Mouse (Mus musculus): ENCODE measurements around the gene Rps15a. TPM values are rescaled to one million over a fixed set of nuclear protein-coding genes. Genes with fewer than 3 reads are reported as not detected.
A peak's percentile ranks its signal among the peaks of the same experiment; 100 is the strongest.

The Rps15a gene
- polyA plus RNA-seq, 1 experiment from 2014 or later: 524 TPM

DNA sequence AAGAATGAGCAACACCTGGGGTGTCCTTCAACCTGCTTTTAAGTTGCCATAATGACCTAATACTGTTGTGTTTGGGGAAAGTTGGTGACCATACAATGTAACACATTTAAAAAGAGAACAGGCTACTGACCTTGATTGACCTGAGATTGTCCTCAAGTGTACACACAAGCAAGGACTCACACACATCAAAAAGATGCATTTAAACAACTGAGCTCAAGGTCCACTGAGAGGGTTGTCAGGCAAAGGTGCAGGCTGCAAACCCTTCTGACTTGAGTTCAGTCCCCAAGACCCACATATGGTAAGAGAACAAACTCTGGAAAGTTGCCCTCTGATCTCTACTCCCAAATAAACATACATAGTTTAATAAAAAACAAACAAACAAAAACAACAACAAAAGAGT is 9.7 kb upstream of the Rps15a start:
- no peak overlapping the region for H3K9ac ChIP-seq (replicated peaks)
- H3K27me3 ChIP-seq: no peaks in the 10 kb centered on the region
- ATAC-seq (replicated peaks): no peak
- H3K9me3 ChIP-seq: no peaks in the 10 kb centered on the region
- no peak overlapping the region for H3K4me2 ChIP-seq (replicated peaks)
- no peak overlapping the region for H3K27ac ChIP-seq (replicated peaks)
- H3K4me1 ChIP-seq: peaks cover 30% of the 10 kb centered on the region
- H3K4me3 ChIP-seq: no peak overlapping the region
- peaks cover 25% of the 10 kb centered on the region for H3K36me3 ChIP-seq

DNA sequence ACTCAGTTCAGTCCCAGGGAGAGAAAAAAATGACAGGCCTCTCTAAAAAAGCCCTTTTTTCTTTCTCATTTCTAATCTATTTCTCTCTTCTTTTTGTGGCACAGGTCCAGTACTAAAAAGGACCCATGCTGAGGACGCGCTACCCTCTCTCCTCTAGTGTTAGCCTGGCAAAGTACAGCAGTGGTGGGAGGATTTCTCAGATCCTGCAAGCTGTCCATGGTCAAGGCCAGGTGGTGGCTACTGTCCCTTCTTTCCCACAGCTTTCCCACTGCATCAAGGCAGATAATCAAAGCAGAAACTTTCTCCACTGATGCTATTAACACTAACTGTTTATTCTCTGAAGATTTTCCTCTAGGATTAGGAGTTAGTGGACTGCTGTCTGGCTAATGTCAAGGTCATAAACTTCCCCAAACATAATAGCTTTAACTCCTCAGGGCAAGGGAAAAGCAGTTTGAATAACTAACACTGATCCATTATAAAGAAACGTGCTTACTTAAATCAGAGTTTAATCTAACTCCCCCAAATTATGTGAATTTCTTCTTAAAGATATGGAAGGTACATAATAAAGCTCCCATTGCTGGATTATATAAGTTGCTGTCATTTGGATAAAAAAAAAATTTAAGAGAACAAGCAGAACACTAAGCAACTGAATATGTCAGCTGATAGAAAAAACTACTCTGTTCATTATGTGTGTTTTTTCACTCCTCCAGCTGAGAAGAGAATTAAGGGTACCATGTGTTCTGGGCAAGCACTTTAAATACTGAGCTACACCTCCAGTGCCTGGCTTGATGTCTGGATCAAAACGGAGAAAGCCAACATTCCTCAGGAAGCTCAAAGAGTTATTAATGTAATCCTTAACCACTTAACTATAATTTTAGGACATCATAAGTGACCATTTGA is 7.8 kb upstream of the Rps15a start:
- Histone ChIP-seq H3K36me3 (peaks cover 45% of the 10 kb centered on the region), H3K27me3 (no peaks in the 10 kb centered on the region), H3K9ac (replicated peaks) (no peak overlapping the region), H3K4me2 (replicated peaks) (no peak overlapping the region), H3K4me1 (peaks cover 25% of the 10 kb centered on the region), H3K9me3 (no peaks in the 10 kb centered on the region), H3K4me3 (no peak overlapping the region), H3K27ac (replicated peaks) (no peak overlapping the region)
- WGBS: 89% methylated on average over 4 of the region's 4 CpGs
- ATAC-seq (replicated peaks): no peak

DNA sequence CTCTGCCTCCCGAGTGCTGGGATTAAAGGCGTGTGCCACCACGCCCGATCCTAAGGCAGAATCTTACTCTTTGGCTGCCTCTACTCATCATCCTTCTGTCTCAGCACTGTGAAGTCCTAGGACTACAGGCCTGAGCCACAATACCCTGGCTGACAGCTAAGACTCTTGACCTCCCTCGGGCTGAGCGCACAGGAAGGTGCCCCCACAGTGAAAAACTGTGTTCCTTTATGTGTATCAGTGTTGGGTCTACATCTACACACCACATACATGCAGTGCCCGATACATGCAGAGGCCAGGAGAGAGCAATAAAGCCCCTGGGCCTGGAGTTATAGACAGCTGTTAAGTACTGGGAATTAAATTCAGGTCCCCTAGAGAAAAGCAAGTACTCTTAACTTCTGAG is 6.2 kb upstream of the Rps15a start:
- Histone ChIP-seq H3K4me2 (replicated peaks) (no peak overlapping the region), H3K27me3 (no peaks in the 10 kb centered on the region), H3K36me3 (peaks cover 52% of the 10 kb centered on the region), H3K4me3 (no peak overlapping the region), H3K27ac (replicated peaks) (no peak overlapping the region), H3K9ac (replicated peaks) (no peak overlapping the region), H3K9me3 (no peaks in the 10 kb centered on the region), H3K4me1 (peaks cover 11% of the 10 kb centered on the region)
- no peak for ATAC-seq (replicated peaks)
- WGBS: 98% methylated on average over 7 of the region's 7 CpGs

DNA sequence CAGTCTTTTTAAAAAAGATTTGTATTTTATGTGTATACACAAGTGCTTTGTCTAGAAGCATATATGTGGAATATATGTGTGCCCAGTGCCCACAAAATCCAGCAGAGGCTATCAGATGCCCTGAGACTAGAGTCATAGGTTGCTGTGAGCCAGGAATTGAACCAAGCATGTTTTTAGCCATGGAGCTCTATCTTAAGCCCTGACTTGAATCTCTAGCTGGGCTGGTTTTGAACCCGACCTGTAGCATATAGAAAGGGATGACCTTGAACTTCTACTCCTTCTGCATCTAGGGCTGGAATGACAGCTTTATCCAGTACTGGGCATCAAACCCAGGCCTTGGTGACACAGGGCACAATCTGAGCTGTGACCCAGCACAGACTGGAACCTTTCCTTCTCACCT is 4.7 kb upstream of the Rps15a start:
- no peak overlapping the region for H3K27ac ChIP-seq (replicated peaks)
- ATAC-seq (replicated peaks): no peak
- 0 out of 2 replicates have a peak, but pooled peaks cover under 1% of the 10 kb centered on the region for H3K4me1 ChIP-seq
- peaks cover 52% of the 10 kb centered on the region for H3K36me3 ChIP-seq
- H3K27me3 ChIP-seq: no peaks in the 10 kb centered on the region
- H3K4me2 ChIP-seq (replicated peaks): no peak overlapping the region
- no peak overlapping the region for H3K4me3 ChIP-seq
- no peak overlapping the region for H3K9ac ChIP-seq (replicated peaks)
- H3K9me3 ChIP-seq: no peaks in the 10 kb centered on the region
- 89% methylated on average over 1 of the region's 1 CpGs for WGBS

DNA sequence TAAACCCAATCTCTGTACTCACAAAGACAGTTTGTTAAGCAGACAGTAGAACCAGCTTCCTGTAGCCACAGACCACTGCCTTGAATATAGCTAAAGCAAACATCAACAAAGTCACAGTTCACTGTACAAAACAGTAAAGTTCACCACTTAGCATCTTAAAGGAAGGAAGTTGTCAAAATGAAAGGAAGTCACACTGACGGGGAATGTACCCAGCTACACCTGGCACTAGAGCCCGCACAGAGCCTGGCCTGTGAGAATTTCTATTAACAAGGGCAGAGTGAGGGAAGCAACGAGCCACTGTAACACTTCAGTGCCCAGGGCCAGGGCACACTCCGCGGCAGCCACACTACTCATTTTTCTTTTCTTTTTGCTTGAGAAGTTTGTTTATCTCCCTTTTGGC is 4.0 kb upstream of the Rps15a start:
- Histone ChIP-seq H3K27me3 (no peaks in the 10 kb centered on the region), H3K36me3 (peaks cover 52% of the 10 kb centered on the region), H3K4me3 (no peak overlapping the region), H3K4me2 (replicated peaks) (no peak overlapping the region), H3K4me1 (peaks cover 4% of the 10 kb centered on the region), H3K9me3 (no peaks in the 10 kb centered on the region), H3K9ac (replicated peaks) (no peak overlapping the region), H3K27ac (replicated peaks) (no peak overlapping the region)
- no peak for ATAC-seq (replicated peaks)
- WGBS: 81% methylated on average over 5 of the region's 5 CpGs

DNA sequence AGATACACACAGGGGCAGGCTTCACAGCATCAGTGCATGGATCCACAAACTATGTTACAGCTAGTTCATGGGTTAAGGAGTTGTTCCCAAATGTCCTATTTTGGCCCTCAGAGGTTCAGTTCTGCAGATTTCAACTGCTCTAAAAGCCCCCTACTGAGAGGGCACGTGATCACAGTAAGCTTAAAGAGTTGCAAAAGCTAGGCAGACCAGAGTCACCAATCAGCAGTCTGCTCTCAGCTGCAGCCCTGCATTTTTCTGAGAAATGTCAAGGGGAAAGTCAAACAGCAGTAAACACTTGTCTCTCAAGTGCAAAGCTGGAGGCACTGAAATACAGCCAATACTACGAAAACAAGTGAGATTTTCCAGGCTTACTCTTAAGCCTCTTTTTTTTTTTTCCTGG is 3.2 kb upstream of the Rps15a start:
- Histone ChIP-seq H3K27ac (replicated peaks) (no peak overlapping the region), H3K4me3 (no peak overlapping the region), H3K27me3 (no peaks in the 10 kb centered on the region), H3K9ac (replicated peaks) (no peak overlapping the region), H3K4me1 (peaks cover 12% of the 10 kb centered on the region), H3K9me3 (no peaks in the 10 kb centered on the region), H3K36me3 (peaks cover 50% of the 10 kb centered on the region), H3K4me2 (replicated peaks) (no peak overlapping the region)
- WGBS: 38% methylated on average over 2 of the region's 2 CpGs
- no peak for ATAC-seq (replicated peaks)

DNA sequence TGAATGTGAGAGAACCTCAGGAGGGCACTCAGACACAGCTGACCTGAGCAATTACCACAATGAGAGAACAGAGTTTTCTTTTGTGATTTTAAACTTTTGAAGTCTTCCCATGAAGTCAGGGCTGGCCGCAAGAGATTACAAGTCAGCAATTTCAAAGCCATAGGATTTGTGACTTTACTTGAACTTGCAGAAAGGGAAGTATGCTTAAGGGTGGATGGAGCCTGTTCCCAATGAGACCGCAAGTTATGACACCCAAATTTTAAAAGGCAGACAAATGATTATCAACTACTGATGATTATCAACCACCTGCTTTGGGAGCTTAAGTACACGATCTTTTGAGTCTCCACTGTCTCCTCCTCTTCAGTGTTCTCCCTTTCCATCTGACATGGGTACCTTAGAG is 2.4 kb upstream of the Rps15a start:
- H3K27ac ChIP-seq (replicated peaks): no peak overlapping the region
- H3K36me3 ChIP-seq: peaks cover 50% of the 10 kb centered on the region
- no peak overlapping the region for H3K4me3 ChIP-seq
- H3K27me3 ChIP-seq: no peaks in the 10 kb centered on the region
- H3K9me3 ChIP-seq: no peaks in the 10 kb centered on the region
- H3K9ac ChIP-seq (replicated peaks): no peak overlapping the region
- peaks cover 19% of the 10 kb centered on the region for H3K4me1 ChIP-seq
- H3K4me2 ChIP-seq (replicated peaks): no peak overlapping the region
- WGBS: 82% methylated on average over 3 of the region's 3 CpGs
- ATAC-seq (replicated peaks): no peak

DNA sequence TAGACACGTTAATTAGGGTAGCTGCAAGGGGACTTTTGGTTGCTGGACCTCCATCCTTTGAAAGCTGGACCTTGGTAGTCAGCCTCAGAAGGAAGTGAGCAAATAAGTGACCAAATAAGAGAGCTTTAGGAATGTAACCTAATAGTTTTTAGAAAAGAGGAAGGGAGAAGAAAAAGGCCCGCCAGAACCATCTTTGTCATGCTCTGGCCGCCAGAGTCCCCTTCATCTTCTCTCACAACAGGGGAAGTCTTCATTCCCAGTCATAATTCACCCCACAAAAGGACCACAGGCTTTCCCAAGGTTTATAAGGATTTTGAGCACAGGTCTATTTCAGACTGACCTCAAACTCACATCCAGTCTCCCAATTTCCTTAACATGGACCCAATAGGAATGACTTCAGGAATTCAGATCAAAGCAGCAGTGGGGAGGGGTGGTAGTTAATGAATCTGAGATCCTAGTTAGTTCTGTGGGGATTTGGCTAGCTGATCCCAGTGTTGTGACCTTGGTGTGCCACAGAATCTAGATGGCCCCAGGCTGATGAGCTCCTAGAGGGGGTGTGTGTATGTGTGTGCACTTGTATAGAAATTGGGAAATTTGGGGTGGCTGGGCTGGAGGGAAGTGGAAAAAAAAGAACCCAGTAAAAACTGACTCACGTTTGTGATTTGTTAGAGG is 1.7 kb upstream of the Rps15a start:
- ATAC-seq (replicated peaks): no peak
- Histone ChIP-seq H3K9me3 (no peaks in the 10 kb centered on the region), H3K27ac (replicated peaks) (peak overlapping the region; percentile 39; the same call in 1 of the 2 replicates), H3K4me1 (peaks cover 27% of the 10 kb centered on the region), H3K36me3 (peaks cover 54% of the 10 kb centered on the region), H3K27me3 (no peaks in the 10 kb centered on the region), H3K4me2 (replicated peaks) (no peak overlapping the region), H3K9ac (replicated peaks) (no peak overlapping the region), H3K4me3 (no peak overlapping the region)
- 50% methylated on average over 4 of the region's 4 CpGs for WGBS

DNA sequence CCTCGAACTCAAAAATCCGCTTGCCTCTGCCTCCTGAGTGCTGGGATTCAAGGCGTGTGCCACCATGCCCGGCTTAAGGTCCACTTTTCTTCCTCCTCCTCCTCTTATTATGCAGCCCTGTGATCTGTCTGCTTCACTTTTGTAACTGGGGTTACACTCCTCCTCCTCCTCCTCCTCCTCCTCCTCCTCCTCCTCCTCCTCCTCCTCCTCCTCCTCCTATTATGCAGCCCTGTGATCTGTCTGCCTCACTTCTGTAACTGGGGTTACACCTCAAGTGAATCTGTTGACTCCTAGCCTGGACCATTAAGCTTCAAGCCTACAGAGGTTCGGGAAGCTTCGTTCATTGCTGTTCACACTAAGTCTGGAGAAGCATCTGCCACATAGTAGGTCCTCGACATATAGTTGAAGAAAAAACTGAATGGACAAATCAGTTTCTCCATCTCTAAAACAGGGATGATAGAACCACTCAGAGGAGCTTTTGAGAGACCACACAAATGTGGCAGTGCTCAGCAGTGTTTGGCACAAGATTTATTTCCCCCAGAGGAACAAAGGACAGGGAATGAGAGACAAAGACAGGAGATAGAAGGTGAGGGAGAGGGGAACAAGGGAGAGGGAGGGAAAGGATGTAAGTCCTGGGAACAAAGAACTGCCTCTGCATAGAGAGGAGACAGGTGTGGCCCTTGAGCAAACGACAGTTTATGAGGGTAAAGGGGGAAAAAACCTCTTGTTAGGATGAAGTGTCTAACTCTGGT is 975 bp upstream of the Rps15a start:
- H3K4me3 ChIP-seq: peak overlapping the region; percentile 80
- H3K4me2 ChIP-seq (replicated peaks): peak overlapping the region; percentile 60
- H3K9me3 ChIP-seq: no peaks in the 10 kb centered on the region
- H3K27me3 ChIP-seq: no peaks in the 10 kb centered on the region
- 12% methylated on average over 8 of the region's 8 CpGs for WGBS
- H3K4me1 ChIP-seq: peaks cover 34% of the 10 kb centered on the region
- H3K36me3 ChIP-seq: peaks cover 55% of the 10 kb centered on the region
- ATAC-seq (replicated peaks): 0 out of 2 replicates have a peak, but pooled peaks have one; percentile 3
- H3K27ac ChIP-seq (replicated peaks): peak overlapping the region; percentile 39; the same call in 1 of the 2 replicates
- no peak overlapping the region for H3K9ac ChIP-seq (replicated peaks)

DNA sequence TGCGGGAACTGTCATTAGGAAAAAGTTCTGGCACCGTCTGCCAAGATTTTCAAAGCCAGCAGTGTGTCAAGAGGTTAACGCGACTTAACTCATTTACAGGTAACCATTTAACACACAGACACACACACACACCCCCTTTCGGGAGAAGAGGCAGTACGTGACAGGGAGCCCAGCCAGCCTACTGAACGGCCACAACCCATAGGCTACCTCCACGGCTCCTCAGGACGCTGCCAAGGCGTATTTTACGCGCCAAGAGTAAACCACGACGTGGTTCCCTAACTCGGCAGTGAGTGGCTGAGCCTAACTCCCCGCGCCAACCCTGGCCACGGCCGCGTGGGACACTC is 483 bp downstream of the Rps15a start:
- peaks cover 58% of the 10 kb centered on the region for H3K36me3 ChIP-seq
- H3K27me3 ChIP-seq: no peaks in the 10 kb centered on the region
- peaks cover 48% of the 10 kb centered on the region for H3K4me1 ChIP-seq
- peak overlapping the region; percentile 89 for H3K27ac ChIP-seq (replicated peaks)
- H3K4me2 ChIP-seq (replicated peaks): peak overlapping the region; percentile 83
- H3K9ac ChIP-seq (replicated peaks): peak overlapping the region; percentile 92
- H3K4me3 ChIP-seq: peak overlapping the region; percentile 80
- WGBS: under 1% methylated on average over 20 of the region's 20 CpGs
- H3K9me3 ChIP-seq: no peaks in the 10 kb centered on the region
- no peak for ATAC-seq (replicated peaks)

DNA sequence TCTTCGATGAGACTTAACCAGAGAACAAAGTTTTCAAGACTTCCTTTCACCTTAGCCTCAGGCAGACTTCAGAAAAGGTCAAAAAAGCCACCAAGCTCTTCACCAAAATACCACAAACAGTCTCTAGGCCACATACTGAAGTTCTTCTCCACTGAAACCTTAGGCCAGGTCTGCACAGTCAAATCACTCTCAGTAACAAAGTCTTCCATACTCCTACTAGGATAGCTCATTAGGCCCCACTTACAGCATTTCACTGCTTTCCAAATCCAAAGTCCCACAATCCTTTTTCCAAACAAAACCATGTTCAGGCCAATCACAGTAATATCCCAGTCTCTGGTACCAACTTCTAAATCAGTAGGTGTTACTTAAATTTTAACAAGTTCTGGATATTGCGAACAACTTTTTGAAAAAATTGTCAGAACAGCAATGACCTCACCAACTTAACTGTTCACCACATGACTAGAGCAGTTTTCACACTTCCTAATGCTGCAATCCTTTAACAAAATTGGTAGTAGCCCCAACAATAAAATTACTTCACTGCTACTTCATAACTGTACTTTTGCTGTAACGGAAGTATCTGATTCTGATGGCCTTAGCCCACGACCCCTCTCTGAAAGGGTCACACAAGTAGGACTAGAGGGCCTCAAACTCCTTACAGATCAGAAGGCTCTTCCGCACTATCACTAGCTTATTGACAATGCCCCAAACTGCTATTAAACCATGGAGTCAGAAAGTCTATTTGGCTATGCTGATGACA is 2.3 kb downstream of the Rps15a start:
- Histone ChIP-seq H3K4me2 (replicated peaks) (peak overlapping the region; percentile 83), H3K9ac (replicated peaks) (peak overlapping the region; percentile 92; the same call in 1 of the 2 replicates), H3K9me3 (no peaks in the 10 kb centered on the region), H3K4me1 (peaks cover 53% of the 10 kb centered on the region), H3K4me3 (peak overlapping the region; percentile 80), H3K36me3 (peaks cover 57% of the 10 kb centered on the region), H3K27ac (replicated peaks) (no peak overlapping the region), H3K27me3 (no peaks in the 10 kb centered on the region)
- WGBS: 76% methylated on average over 5 of the region's 5 CpGs
- ATAC-seq (replicated peaks): no peak
